ENCODE assay signal across 8 mouse cellular contexts in the genomic region with DNA sequence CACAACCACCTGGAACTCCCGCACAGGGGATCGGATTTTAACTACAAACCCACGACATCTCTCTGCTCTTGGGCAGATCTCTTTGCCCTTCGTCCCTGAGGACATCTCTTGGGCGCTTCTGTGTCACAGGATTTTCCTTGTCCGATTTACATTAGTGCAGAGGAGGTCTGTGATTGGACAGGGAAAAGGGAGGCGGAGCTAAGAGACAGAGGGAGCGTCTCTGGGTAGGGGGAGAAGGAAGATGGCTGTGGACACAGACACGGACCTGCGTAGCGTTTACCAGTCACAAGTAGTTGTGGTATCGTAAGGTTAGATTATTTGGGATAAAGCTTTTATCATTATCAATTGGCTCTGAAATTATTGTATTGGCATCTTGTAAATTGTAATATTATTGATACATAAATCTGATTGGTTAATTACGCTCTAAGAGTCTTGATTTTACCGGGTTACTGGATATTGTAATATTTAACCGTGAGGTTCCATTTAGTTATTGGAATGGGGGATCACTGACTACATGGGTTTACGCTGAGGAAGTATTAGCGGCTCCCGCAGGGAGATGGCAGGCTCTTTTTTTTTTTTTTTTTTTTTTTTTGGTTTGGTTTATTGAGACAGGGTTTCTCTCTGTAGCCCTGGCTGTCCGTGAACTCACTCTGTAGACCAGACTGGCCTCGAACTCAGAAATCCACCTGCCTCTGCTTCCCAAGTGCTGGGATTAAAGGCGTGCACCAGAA. TPM values are rescaled to one million over a fixed set of nuclear protein-coding genes. Genes with fewer than 3 reads are reported as not detected.
DNase-seq lines count a peak whose midpoint lies in the region; ATAC-seq and TF ChIP-seq lines count a peak whose summit lies in the region.
"Had no signal": no experiment of that assay in that cellular context is flagged by ENCODE, and none has a peak within 500 bp of the region (broad histone marks: within the 10 kb centered on the region; RNA-seq: fewer than 3 reads in every experiment).

No protein-coding gene starts in this region.

- no peaks in the 10 kb centered on the region for H3K27me3 ChIP-seq in testis, adult 2 months (ENCODE audit: control insufficient read depth, insufficient read depth, low read length)
- H3K27me3 ChIP-seq in forebrain, embryonic 13.5 days: no peaks in the 10 kb centered on the region
- H3K27me3 ChIP-seq in liver, embryonic 14.5 days (ENCODE audit: control insufficient read depth, insufficient read depth, low read length): no peaks in the 10 kb centered on the region

- no peaks in the 10 kb centered on the region for H3K9me3 ChIP-seq in forebrain, embryonic 13.5 days (replicated peaks)
- H3K9me3 ChIP-seq in liver, embryonic 14.5 days (ENCODE audit: control insufficient read depth, low read length): no peaks in the 10 kb centered on the region
- H3K9me3 ChIP-seq: megakaryocyte, embryonic 14.5 days had no signal

- DNase-seq in testis, postnatal 14 days (ENCODE audit: low spot score): no peak
- no peak for DNase-seq in liver, embryonic 14.5 days (ENCODE audit: low read depth in 3 of 3, low spot score in 3 of 3)
- DNase-seq in thymus, adult 18-20 months: no peak
- DNase-seq in right cerebral cortex, postnatal 14 days: no peak
- no peak for DNase-seq in adrenal gland, postnatal 36 days

- TF ChIP-seq POLR2A in testis, adult 2 months (IDR thresholded peaks at IDR 0.05; ENCODE audit: control insufficient read depth, low read depth, low read length): no peak

- H3K9ac ChIP-seq in forebrain, embryonic 13.5 days: peak overlapping the region; percentile 48; the same call in 1 of the 2 replicates
- no peak overlapping the region for H3K9ac ChIP-seq in liver, embryonic 14.5 days (replicated peaks)

- TF ChIP-seq CTCF in testis, adult 2 months (IDR thresholded peaks at IDR 0.05; ENCODE audit: control insufficient read depth, insufficient read depth, insufficient replicate concordance, low read depth, low read length): no peak
- TF ChIP-seq CTCF in liver, embryonic 14.5 days (IDR thresholded peaks at IDR 0.05; ENCODE audit: low read depth): no peak

- 32% methylated on average over 21 of the region's 21 CpGs for WGBS in forebrain, embryonic 13.5 days
- 38% methylated on average over 21 of the region's 21 CpGs for WGBS in liver, embryonic 14.5 days (ENCODE audit: insufficient replicate concordance)

- H3K36me3 ChIP-seq in testis, adult 2 months (ENCODE audit: control insufficient read depth, insufficient read depth, low read length): no peaks in the 10 kb centered on the region
- no peaks in the 10 kb centered on the region for H3K36me3 ChIP-seq in forebrain, embryonic 13.5 days (ENCODE audit: poor library complexity, severe bottlenecking)
- H3K36me3 ChIP-seq in liver, embryonic 14.5 days (replicated peaks; ENCODE audit: control insufficient read depth, insufficient read depth, low read depth): no peaks in the 10 kb centered on the region

- peaks cover 3% of the 10 kb centered on the region for H3K4me1 ChIP-seq in testis, adult 2 months (ENCODE audit: control insufficient read depth, insufficient read depth, low read length)
- H3K4me1 ChIP-seq in forebrain, embryonic 13.5 days: no peaks in the 10 kb centered on the region
- peaks cover 0 to 4% of the 10 kb centered on the region in 2 experiments; a peak in 1 of 4 replicates for H3K4me1 ChIP-seq in liver, embryonic 14.5 days (replicated peaks; ENCODE audit: control insufficient read depth in 2 of 2, insufficient read depth in 2 of 2, low read length in 1 of 2)

- H3K4me2 ChIP-seq in forebrain, embryonic 13.5 days: peak overlapping the region; percentile 53
- H3K4me2 ChIP-seq in liver, embryonic 14.5 days (ENCODE audit: low read depth): peak overlapping the region; percentile 28; the same call in 1 of the 2 replicates

- no peak overlapping the region for H3K27ac ChIP-seq in testis, adult 2 months (ENCODE audit: control insufficient read depth, insufficient read depth, low read depth, low read length)
- H3K27ac ChIP-seq in forebrain, embryonic 13.5 days: no peak overlapping the region
- no peak overlapping the region for H3K27ac ChIP-seq in liver, embryonic 14.5 days

- no peak for TF ChIP-seq EP300 in liver, embryonic 14.5 days (IDR thresholded peaks at IDR 0.05; ENCODE audit: low read depth)

- H3K4me3 ChIP-seq in testis, adult 2 months (ENCODE audit: control insufficient read depth, low read depth, low read length): peak overlapping the region; percentile 5; the same call in 1 of the 2 replicates
- peak overlapping the region; percentile 24 for H3K4me3 ChIP-seq in forebrain, embryonic 13.5 days
- no peak overlapping the region for H3K4me3 ChIP-seq in liver, embryonic 14.5 days (ENCODE audit: insufficient read depth in 1 of 2, low read depth in 2 of 2, low read length in 2 of 2)
- H3K4me3 ChIP-seq: megakaryocyte, embryonic 14.5 days had no signal

- peak; percentile 95 for ATAC-seq in forebrain, embryonic 13.5 days
- no peak for ATAC-seq in liver, embryonic 14.5 days (ENCODE audit: insufficient read depth)

RNA-seq across cellular contexts. Expression of a gene that starts 7.3 kb away (rescaled TPM):
- polyA plus RNA-seq in testis, adult 2 months (2012; rRNA removed): 0.64 and 0.89 TPM in 2 replicates
- 0.08 and 0.09 TPM in 2 replicates for polyA plus RNA-seq in forebrain, embryonic 13.5 days (2015; fragmentation: Nextera tagmentation; extraction: Ambion mirVana)
- 3.8 and 3.9 TPM in 2 replicates for polyA plus RNA-seq in liver, embryonic 14.5 days (2012; rRNA removed)
- polyA plus RNA-seq in liver, embryonic 14.5 days (2014; fragmentation: Nextera tagmentation; extraction: Ambion mirVana): 7.3 and 7.6 TPM in 2 replicates
- 10 to 100 TPM; 11.8 to 15.5 TPM for total RNA-seq in adrenal gland, postnatal 36 days (2021)

RNA-seq across cellular contexts. Expression of a gene that starts 21.0 kb away (rescaled TPM):
- 4.4 and 4.7 TPM in 2 replicates for polyA plus RNA-seq in testis, adult 2 months (2012; rRNA removed)
- polyA plus RNA-seq in forebrain, embryonic 13.5 days (2015; fragmentation: Nextera tagmentation; extraction: Ambion mirVana): 29.2 and 38.0 TPM in 2 replicates
- 2.5 and 3.0 TPM in 2 replicates for polyA plus RNA-seq in liver, embryonic 14.5 days (2012; rRNA removed)
- polyA plus RNA-seq in liver, embryonic 14.5 days (2014; fragmentation: Nextera tagmentation; extraction: Ambion mirVana): 1.7 and 2.4 TPM in 2 replicates
- 10 to 100 TPM; 54.9 to 78.2 TPM for total RNA-seq in adrenal gland, postnatal 36 days (2021)

RNA-seq across cellular contexts. Expression of a gene that starts 26.6 kb away (rescaled TPM):
- 4.3 and 5.5 TPM in 2 replicates for polyA plus RNA-seq in testis, adult 2 months (2012; rRNA removed)
- 0.09 and 0.12 TPM in 2 replicates for polyA plus RNA-seq in forebrain, embryonic 13.5 days (2015; fragmentation: Nextera tagmentation; extraction: Ambion mirVana)
- 4.8 and 7.8 TPM in 2 replicates for polyA plus RNA-seq in liver, embryonic 14.5 days (2012; rRNA removed)
- 8.6 and 10.7 TPM in 2 replicates for polyA plus RNA-seq in liver, embryonic 14.5 days (2014; fragmentation: Nextera tagmentation; extraction: Ambion mirVana)
- 10 to 100 TPM; 38.7 to 52.4 TPM for total RNA-seq in adrenal gland, postnatal 36 days (2021)

RNA-seq across cellular contexts. Expression of a gene that starts 56.6 kb away (rescaled TPM):
- polyA plus RNA-seq in testis, adult 2 months (2012; rRNA removed): 9.4 and 10.5 TPM in 2 replicates
- polyA plus RNA-seq in forebrain, embryonic 13.5 days (2015; fragmentation: Nextera tagmentation; extraction: Ambion mirVana): 0.14 and 0.40 TPM in 2 replicates
- 36.1 and 40.9 TPM in 2 replicates for polyA plus RNA-seq in liver, embryonic 14.5 days (2012; rRNA removed)
- 23.9 and 26.4 TPM in 2 replicates for polyA plus RNA-seq in liver, embryonic 14.5 days (2014; fragmentation: Nextera tagmentation; extraction: Ambion mirVana)
- 10 to 100 TPM; 46.2 to 61.5 TPM for total RNA-seq in adrenal gland, postnatal 36 days (2021)

Comparison
In these comparisons a context has a peak if more than half of its experiments do, and no peak if none do; other contexts are left out.
1. H3K4me3 ChIP-seq: peak in testis, adult 2 months (single experiment) and forebrain, embryonic 13.5 days (single experiment); none in liver, embryonic 14.5 days (0 of 2).